Mouse (Mus musculus): ENCODE data around the gene Exoc4.

The Exoc4 gene

DNA sequence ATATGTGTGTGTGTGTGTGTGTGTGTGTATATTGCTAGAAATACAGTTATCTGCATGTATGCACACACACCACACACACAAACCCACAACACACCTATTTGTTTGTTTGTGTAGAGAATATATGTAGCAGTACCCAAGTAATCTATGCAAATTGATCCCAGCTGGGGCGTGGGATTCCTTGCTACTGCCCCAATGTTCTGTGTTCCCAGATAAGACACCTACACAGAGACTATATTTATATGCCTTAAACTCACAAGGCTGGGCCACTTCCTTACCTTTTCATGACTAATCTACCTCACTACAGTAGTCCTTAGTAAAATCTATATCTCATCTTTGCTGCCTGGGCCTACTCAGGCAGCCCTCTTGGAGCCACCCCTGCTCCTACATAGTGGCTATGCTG is 312.0 kb downstream of the Exoc4 start:
- H3K36me3 ChIP-seq (ENCODE audit: control insufficient read depth, insufficient read depth, low read length, poor library complexity, severe bottlenecking) = no peaks in the 10 kb centered on the region
- H3K27me3 ChIP-seq (ENCODE audit: control insufficient read depth, insufficient read depth, low read length, poor library complexity, severe bottlenecking) = no peaks in the 10 kb centered on the region
- DNase-seq (ENCODE audit: low read depth, low spot score) = no peak

DNA sequence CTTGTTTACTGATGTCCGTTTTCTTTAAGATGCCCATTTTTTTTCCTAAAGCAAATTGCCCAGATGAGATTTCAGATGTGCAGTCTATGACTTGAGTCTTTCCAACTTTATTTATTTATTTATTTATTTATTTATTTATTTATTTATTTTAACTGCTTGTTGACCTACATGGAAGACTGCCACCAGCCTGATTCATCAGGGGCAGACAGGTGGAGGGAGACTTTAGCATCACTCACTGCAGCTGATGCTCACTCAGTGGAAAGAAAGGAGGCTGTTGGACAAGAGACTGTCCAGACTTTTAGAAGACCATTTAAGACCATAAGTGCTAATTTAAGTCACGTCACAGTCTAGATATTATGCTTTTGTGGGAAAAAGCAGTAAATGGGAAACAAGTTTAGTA is 313.0 kb downstream of the Exoc4 start:
- H3K27me3 ChIP-seq (ENCODE audit: control insufficient read depth, insufficient read depth, low read length, poor library complexity, severe bottlenecking) = no peaks in the 10 kb centered on the region
- no peak for DNase-seq (ENCODE audit: low read depth, low spot score)
- H3K36me3 ChIP-seq (ENCODE audit: control insufficient read depth, insufficient read depth, low read length, poor library complexity, severe bottlenecking) = no peaks in the 10 kb centered on the region

DNA sequence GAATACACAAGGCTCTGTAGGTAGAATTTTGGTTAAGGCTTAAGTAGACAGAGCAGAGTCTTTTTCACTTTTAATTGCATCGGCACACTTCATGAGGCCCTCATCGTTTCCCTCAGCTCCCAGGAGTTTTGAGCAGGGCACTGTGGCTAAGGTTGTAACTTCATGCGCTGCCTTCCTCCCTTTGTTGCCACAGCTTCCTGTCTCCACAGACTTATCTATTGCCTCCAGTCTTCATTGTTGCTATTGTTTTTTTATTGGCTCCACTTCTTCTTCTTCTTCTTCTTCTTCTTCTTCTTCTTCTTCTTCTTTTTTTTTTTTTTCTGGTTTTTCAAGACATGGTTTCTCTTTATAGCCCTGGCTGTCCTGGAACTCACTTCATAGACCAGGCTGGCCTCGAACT is 327.1 kb downstream of the Exoc4 start:
- H3K27me3 ChIP-seq (ENCODE audit: control insufficient read depth, insufficient read depth, low read length, poor library complexity, severe bottlenecking) = no peaks in the 10 kb centered on the region
- no peak for DNase-seq (ENCODE audit: low read depth, low spot score)
- H3K36me3 ChIP-seq (ENCODE audit: control insufficient read depth, insufficient read depth, low read length, poor library complexity, severe bottlenecking) = 0 out of 2 replicates have a peak, but pooled peaks cover 3% of the 10 kb centered on the region

DNA sequence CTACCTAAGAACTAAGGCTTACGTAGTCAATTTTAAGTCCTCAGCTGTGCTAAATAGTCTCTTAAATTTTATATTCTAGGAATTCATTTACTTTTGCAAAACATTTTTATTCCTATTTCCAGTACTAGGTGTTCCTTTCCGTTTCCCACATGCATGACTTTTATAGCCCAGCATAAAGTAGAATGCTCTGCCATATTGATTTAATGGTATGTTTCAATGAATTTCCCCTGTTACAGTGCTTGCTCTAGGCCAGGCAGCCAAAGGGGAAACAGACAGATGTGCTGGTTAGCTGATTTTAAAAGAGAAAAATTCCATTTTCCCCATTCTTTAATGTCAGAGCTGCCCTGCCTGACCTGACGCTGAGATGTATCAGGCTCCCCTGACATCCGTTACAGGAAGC is 359.6 kb downstream of the Exoc4 start:
- no peak for DNase-seq (ENCODE audit: low read depth, low spot score)
- H3K27me3 ChIP-seq (ENCODE audit: control insufficient read depth, insufficient read depth, low read length, poor library complexity, severe bottlenecking) = no peaks in the 10 kb centered on the region
- H3K36me3 ChIP-seq (ENCODE audit: control insufficient read depth, insufficient read depth, low read length, poor library complexity, severe bottlenecking) = no peaks in the 10 kb centered on the region

DNA sequence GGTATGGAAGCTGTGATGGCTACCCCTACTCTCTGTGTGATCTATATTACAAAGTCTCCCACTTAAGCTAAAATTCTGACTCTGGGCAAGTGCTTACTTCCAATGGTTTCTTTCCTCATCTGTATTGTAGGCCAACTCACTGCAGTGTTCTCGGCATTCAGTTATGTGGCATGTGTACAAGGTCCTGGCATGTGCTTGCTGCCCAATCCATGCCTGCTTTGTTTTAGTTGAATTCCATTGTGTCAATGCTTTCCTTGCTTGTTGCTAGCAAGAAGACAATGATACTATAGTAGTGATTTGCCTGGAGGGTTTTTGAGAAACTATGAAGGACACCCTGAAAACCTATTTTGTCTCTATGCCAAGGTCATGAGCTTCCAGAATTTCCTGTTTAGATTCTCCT is 365.1 kb downstream of the Exoc4 start:
- Histone ChIP-seq H3K36me3 (ENCODE audit: control insufficient read depth, insufficient read depth, low read length, poor library complexity, severe bottlenecking) (no peaks in the 10 kb centered on the region), H3K27me3 (ENCODE audit: control insufficient read depth, insufficient read depth, low read length, poor library complexity, severe bottlenecking) (no peaks in the 10 kb centered on the region)
- DNase-seq (ENCODE audit: low read depth, low spot score) = no peak

DNA sequence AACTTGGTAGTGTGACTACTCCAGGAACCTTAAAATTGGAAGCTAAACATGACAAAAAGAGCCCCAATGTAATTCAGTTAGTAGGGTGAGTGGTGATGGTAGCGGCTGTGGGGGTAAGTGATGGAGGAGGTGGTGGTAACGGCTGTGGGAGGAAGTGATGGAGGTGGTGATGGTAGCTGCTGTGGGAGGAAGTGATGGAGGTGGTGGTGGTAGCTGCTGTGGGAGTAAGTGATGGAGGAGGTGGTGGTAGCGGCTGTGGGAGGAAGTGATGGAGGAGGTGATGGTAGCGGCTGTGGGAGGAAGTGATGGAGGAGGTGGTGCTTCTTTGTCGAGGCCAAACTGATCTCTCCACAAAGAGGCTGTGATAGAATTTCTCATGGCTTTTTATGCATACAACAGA is 369.7 kb downstream of the Exoc4 start:
- DNase-seq (ENCODE audit: low read depth, low spot score) = peak; percentile 5

DNA sequence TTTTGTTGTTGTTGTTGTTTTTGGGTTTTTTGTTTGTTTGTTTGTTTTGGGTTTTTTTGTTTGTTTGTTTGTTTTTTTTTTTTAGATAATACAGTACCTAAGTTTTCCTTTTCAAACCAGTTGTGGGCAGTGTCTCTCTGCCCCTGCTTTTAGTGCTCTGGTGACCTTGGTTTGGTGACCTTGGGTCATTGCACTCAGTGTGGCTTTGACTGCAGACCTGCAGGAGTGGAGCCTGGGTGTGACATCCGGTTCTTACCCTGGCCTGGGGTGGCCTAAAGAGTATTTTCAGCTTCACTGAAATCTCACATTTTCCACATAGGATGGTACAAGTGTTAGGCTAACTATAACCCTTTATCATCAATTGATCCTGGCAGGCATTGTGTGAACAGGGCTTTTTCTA is 371.8 kb downstream of the Exoc4 start:
- H3K27me3 ChIP-seq (ENCODE audit: control insufficient read depth, insufficient read depth, low read length, poor library complexity, severe bottlenecking) = no peaks in the 10 kb centered on the region
- DNase-seq (ENCODE audit: low read depth, low spot score) = no peak
- no peaks in the 10 kb centered on the region for H3K36me3 ChIP-seq (ENCODE audit: control insufficient read depth, insufficient read depth, low read length, poor library complexity, severe bottlenecking)

More for the DNA sequence above, 369.7 kb downstream of the Exoc4 start:
- Histone ChIP-seq H3K36me3 (ENCODE audit: control insufficient read depth, insufficient read depth, low read length, poor library complexity, severe bottlenecking) (no peaks in the 10 kb centered on the region), H3K27me3 (ENCODE audit: control insufficient read depth, insufficient read depth, low read length, poor library complexity, severe bottlenecking) (no peaks in the 10 kb centered on the region)

DNA sequence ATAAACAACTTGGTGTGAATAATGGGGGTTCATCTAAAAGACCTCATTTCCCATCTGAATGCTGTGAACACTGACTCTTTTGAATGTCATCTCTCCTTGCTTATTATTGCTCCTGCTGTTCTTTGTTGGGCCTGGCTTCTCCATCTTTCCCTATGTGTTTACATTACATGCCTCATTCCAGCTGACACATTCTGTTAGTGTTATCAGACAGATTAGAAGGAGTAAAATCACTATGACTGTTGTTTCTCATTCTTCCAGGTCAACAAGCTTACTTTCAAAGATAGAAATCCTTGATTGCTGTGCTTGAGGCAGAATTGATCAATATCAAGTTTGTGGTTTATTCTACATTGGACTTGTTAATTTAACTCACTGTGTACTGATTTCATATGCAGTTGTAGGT is 377.0 kb downstream of the Exoc4 start:
- no peaks in the 10 kb centered on the region for H3K36me3 ChIP-seq (ENCODE audit: control insufficient read depth, insufficient read depth, low read length, poor library complexity, severe bottlenecking)
- DNase-seq (ENCODE audit: low read depth, low spot score) = no peak
- H3K27me3 ChIP-seq (ENCODE audit: control insufficient read depth, insufficient read depth, low read length, poor library complexity, severe bottlenecking) = no peaks in the 10 kb centered on the region

DNA sequence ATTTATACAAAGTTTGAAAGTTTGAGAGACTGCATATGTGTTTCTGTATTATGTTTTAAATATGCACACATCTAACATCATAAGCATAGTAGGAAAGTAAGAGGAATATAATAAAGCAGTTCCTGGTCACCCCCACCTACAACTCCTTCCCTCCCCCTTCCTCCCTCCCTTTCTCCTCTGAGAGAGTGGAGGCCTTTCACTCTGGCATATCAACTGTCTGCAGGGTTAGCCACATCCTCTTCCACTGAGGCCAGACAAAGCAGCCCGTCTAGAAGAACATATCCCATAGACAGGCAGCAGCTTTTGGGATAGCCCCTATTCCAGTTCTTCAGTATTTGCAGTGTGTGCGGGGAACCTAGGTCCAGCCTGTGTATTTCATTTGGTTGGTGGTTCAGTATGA is 382.2 kb downstream of the Exoc4 start:
- H3K36me3 ChIP-seq (ENCODE audit: control insufficient read depth, insufficient read depth, low read length, poor library complexity, severe bottlenecking) = no peaks in the 10 kb centered on the region
- no peak for DNase-seq (ENCODE audit: low read depth, low spot score)
- H3K27me3 ChIP-seq (ENCODE audit: control insufficient read depth, insufficient read depth, low read length, poor library complexity, severe bottlenecking) = no peaks in the 10 kb centered on the region

DNA sequence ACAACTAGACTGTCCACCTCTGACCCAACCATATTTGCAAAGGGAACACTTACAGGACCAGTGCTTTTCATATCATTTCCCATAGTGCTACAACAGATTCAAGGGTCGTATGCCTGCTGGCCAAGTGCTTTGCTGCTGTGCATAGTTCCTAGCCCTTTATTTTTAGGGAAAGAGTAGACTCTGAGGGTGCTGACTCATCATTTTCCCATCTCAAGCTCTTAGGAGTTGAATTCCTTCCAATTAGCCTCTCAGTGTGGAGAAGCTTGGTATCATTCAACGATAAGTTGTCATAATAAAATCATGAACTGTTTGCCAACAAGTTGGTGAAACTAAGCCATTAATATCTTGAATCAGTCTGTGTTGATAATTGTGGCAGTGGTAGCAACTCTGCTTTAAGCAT is 388.3 kb downstream of the Exoc4 start:
- H3K36me3 ChIP-seq (ENCODE audit: control insufficient read depth, insufficient read depth, low read length, poor library complexity, severe bottlenecking) = no peaks in the 10 kb centered on the region
- DNase-seq (ENCODE audit: low read depth, low spot score) = no peak
- no peaks in the 10 kb centered on the region for H3K27me3 ChIP-seq (ENCODE audit: control insufficient read depth, insufficient read depth, low read length, poor library complexity, severe bottlenecking)

DNA sequence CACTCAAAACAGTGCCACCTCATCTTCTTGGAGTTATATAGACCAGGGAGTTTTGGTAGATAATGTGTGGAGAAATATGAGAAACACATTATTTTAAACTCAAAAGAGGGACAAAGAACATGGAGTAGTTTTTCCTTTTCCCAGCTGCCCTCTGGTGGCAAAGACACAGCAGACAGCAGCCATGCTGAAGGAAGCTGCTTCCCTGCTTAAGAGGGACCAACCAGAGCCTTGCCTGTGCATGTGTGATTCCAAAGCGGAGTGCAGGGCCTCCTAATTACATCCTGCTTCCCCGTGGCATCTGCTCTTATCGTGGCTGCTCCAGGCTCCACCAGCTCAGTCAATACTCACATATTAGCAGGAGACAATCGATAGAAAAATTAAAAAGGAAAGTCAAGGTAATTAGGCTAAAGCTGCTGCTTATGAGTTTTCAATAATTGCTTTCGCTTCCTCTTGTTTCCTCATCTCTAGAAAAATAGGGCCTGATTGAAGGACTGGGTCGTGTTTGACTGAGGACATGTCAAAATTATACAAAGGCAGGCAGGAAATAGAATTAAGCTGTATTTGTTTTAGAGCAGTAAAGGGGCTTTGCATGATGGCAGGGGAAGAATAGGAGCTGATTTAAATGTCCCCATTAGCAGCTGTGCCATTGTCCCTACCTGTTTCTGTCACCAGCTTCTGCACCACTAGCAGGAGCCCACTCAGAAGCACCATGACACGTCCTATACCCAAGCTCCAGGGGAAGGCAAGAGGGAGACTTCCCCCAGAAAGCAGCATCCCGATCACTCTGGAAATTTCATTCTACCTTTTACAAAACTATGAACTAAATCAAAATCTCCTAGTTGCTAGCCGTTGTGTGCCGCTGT is 433.1 kb downstream of the Exoc4 start:
- no peak for DNase-seq (ENCODE audit: low read depth, low spot score)
- no peaks in the 10 kb centered on the region for H3K27me3 ChIP-seq (ENCODE audit: control insufficient read depth, insufficient read depth, low read length, poor library complexity, severe bottlenecking)
- H3K36me3 ChIP-seq (ENCODE audit: control insufficient read depth, insufficient read depth, low read length, poor library complexity, severe bottlenecking) = no peaks in the 10 kb centered on the region

DNA sequence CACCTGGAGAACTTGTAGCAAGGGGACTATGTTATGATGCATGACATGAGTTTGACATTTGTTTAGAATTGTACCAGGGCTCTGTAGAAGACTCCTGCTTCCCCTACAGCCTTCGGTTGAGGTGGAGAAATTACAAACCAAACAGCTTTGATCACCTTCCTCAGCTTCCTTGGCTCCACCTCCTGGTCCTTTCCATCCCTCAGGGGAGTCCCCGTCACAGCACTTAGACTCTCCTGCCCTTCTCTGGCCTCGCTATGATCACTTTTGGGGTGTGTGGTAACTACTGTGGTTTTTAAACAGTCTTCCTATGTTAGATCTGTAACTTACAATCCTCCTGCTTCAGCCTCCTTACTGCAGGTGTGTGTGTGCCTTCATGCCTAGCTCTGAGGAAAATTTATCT is 434.6 kb downstream of the Exoc4 start:
- H3K36me3 ChIP-seq (ENCODE audit: control insufficient read depth, insufficient read depth, low read length, poor library complexity, severe bottlenecking) = no peaks in the 10 kb centered on the region
- no peak for DNase-seq (ENCODE audit: low read depth, low spot score)
- no peaks in the 10 kb centered on the region for H3K27me3 ChIP-seq (ENCODE audit: control insufficient read depth, insufficient read depth, low read length, poor library complexity, severe bottlenecking)

DNA sequence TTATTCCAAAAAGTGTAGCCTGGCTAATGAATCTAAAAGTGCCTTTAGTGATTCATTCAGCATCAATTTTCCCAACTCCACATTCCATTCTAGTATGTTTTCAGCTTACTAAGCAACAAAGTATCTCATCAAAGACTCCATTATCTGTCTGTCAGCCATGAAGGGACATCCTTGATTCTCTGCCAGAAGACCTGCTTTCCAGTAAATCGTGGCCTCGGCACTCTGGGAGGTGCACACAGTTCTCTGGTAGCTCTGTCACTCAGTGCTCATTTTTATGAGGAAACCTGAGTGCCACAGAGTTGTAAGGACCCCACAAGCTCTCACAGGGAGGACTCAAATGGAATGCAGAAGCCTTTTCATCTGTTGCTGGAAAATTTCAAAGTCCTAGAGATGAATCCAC is 436.4 kb downstream of the Exoc4 start:
- DNase-seq (ENCODE audit: low read depth, low spot score) = no peak
- no peaks in the 10 kb centered on the region for H3K27me3 ChIP-seq (ENCODE audit: control insufficient read depth, insufficient read depth, low read length, poor library complexity, severe bottlenecking)
- no peaks in the 10 kb centered on the region for H3K36me3 ChIP-seq (ENCODE audit: control insufficient read depth, insufficient read depth, low read length, poor library complexity, severe bottlenecking)

DNA sequence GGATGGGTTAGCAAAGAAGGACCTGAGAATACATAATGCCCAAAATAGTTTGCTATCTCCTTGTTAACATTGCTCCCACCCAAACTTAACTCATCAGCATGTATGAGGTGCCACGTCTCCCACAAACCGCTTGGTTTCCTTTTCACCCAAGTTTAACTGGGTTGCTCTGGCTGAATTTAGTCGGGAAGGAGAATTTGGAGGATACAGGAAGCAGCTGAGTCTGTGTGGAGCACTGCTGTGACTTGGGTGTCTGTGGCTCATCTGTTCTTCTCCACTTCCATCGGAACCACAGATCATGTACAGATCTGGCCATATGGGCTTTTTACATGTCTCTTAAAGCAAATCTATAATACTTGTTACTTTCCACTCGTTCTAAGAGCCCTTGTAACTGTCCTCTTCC is 441.7 kb downstream of the Exoc4 start:
- no peak for DNase-seq (ENCODE audit: low read depth, low spot score)
- Histone ChIP-seq H3K36me3 (ENCODE audit: control insufficient read depth, insufficient read depth, low read length, poor library complexity, severe bottlenecking) (no peaks in the 10 kb centered on the region), H3K27me3 (ENCODE audit: control insufficient read depth, insufficient read depth, low read length, poor library complexity, severe bottlenecking) (no peaks in the 10 kb centered on the region)

DNA sequence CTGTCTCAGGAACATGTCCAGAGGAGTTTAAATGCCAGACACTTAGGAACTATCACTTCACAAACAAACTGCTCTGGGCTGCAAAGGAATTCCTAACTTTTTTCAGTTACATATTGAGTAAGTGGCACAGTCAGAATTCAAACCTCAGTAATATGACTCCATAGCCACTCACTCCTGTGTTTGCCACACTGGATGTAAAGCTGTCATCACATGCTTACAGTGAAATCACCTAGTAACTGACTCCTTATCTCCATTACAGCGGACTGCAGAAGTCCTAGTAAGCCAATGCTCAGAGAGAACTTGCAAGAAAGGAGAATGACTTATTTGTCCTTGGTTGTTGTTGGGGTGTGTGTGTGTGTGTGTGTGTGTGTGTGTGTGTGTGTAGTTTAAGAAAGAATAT is 448.1 kb downstream of the Exoc4 start:
- no peaks in the 10 kb centered on the region for H3K36me3 ChIP-seq (ENCODE audit: control insufficient read depth, insufficient read depth, low read length, poor library complexity, severe bottlenecking)
- DNase-seq (ENCODE audit: low read depth, low spot score) = no peak
- no peaks in the 10 kb centered on the region for H3K27me3 ChIP-seq (ENCODE audit: control insufficient read depth, insufficient read depth, low read length, poor library complexity, severe bottlenecking)

DNA sequence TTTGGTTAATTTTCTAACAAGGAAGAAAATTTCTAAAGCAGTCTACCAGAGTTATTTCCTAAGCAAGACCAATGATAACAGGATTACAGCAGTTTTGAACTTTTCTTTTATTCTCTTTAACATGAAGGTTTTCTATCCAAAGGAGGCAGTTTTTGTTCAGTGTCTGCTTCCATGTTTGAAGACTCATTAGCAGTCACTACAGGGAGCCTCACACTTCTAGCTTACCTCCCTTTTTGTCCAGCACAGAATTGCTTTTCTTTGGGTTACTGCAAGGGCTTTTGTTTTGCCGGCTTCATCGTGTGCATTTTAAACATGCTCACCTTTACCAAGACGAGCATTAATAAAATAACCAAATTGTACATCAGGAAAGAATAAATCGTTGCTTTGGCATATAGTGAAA is 460.0 kb downstream of the Exoc4 start:
- DNase-seq (ENCODE audit: low read depth, low spot score) = no peak
- Histone ChIP-seq H3K27me3 (ENCODE audit: control insufficient read depth, insufficient read depth, low read length, poor library complexity, severe bottlenecking) (no peaks in the 10 kb centered on the region), H3K36me3 (ENCODE audit: control insufficient read depth, insufficient read depth, low read length, poor library complexity, severe bottlenecking) (no peaks in the 10 kb centered on the region)
